Mouse (Mus musculus) ES-Bruce4 (cell line): ENCODE measurements around the gene Cxcl10.

ENCODE experiments used
- CTCF ChIP-seq: IDR thresholded peaks from one replicate; pipeline ENCODE4 v1.8.1; 2011; ENCODE audit warnings: low read depth, low read length
- POLR2A ChIP-seq: IDR thresholded peaks from one replicate; pipeline ENCODE4 v1.8.1; 2011; ENCODE audit warnings: low read length; ENCODE audit not compliant: insufficient read depth

DNA sequence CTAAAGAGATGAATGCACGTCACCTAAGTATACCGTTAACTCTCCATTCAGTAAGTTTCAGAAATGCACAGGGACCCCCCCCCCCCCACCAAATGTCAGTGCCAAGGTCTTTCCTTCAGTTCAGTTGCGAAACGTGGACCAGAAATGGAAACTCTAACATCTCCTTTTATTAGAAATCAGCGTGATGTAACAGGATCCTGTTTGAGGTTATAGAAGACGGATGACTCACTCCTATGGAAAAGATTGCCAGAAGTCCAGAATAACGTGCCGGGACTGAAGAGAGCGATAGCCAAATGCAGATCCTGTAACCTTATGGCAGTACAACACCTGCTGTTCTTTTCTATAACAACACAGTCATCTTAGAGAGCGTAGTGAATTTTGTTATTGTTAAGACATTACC is 19.7 kb upstream of the Cxcl10 start:
- TF ChIP-seq POLR2A: no peak
- TF ChIP-seq CTCF: no peak
